Mouse (Mus musculus): Measurements from ENCODE around the gene Adamts18.

Adamts18 gene

GRCm38 (mm10) chr8:113664544-113664943 is 184.0 kb downstream of the Adamts18 start:
- peak; percentile 30 for DNase-seq (ENCODE audit: low read depth, low spot score)

DNA sequence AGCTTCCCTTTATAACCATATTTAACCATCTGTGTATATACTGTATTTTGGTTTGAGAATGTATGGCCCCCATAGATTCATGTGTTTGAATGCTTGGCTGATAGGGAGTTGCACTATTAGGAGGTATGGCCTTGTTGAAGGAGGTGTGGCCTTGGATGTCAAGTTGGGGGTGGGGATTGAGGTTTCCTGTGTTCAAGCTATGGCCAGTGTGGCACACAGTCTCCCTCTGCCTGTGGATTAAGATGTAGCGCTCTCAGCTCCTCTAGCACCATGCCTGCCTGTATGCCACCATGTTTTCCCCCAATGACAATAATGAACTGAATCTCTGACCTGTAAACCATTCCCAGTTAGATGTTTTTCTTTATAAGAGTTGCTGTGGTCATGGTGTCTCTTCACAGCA is 188.4 kb downstream of the Adamts18 start:
- no peak for DNase-seq (ENCODE audit: low read depth, low spot score)

GRCm38 (mm10) chr8:113656681-113657298 is 191.7 kb downstream of the Adamts18 start:
- no peak for DNase-seq (ENCODE audit: low read depth, low spot score)

DNA sequence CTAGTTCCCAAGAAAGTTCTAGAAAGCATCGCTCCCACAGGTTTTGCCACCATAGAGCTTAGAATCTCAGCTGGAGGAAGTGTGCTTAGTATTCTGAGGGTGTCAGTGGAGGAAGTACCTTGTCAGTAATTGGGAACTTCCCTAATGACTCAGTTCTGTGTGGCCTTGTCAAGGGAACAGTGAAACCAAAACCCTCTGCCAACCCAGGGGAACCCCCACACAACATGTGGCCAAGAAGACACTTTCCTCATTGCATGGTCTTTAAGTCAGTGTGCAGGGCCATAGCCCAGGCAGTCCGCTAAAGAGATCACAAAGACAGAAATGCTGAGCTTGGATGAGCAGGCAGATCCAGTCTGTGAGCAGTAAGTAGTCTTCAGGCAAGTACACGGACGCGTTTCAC is 192.4 kb downstream of the Adamts18 start:
- peak; percentile 65 for DNase-seq (ENCODE audit: low read depth, low spot score)

DNA sequence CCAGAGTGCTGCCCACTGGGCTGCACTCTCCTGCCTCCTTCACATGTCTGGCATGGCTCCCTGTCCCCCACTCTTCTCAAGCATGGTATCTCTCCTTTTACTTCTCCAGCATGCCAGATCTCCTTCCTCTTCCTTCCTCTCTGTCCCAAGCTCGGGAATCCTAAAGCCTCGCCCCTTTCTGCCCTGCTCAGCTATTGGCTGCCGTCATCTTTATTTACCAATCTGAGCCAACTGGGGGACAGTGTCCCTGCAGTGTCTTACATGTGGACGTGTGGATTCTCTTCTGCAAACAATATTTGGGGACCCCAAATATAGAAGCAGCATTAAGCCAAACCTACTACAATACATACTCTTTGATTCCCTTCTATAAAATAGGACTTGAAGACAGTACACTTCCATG is 195.4 kb downstream of the Adamts18 start:
- no peak for DNase-seq (ENCODE audit: low read depth, low spot score)

DNA sequence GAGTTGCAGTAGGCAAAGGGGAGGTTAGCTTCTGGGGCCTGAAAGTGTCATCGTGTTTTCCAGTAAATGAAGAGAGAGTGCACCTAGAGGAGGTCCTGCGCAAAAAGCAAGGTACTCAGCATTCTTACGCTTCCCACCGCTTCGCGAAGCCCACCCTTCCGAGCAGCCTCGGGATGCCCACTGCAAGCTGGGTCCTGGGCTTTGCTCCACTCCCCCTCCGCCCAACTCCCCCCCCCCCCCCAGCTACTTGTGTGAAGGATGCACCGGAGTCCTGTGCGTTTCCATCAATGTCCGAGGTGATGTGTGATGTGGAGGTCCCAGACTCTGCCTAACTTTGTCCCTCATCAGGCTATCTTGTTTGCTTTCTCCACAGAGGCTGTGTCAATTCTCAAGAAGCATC is 196.1 kb downstream of the Adamts18 start:
- DNase-seq (ENCODE audit: low read depth, low spot score), result no peak
